Mouse (Mus musculus): ENCODE data around the gene Bbc3.
"Not testable (repeated sequence)": the region's sequence is repeated elsewhere in the genome, so short reads cannot be mapped to it uniquely, and the experiment has no call there.

The Bbc3 gene

GRCm38 (mm10) chr7:16294346-16294745 lies 13.8 kb upstream of the Bbc3 start:
- no peak for DNase-seq (ENCODE audit: low spot score in 2 of 2)

- peak; percentile 92 to 93 for DNase-seq (ENCODE audit: low spot score in 2 of 2)
These were observed 13.4 kb upstream of the Bbc3 start for GRCm38 (mm10) chr7:16294837-16295236.

- DNase-seq (ENCODE audit: low spot score in 2 of 2): peak; percentile 52 to 56
These were observed 12.8 kb upstream of the Bbc3 start for GRCm38 (mm10) chr7:16295321-16295900.

GRCm38 (mm10) chr7:16296146-16296545 lies 12.0 kb upstream of the Bbc3 start:
- DNase-seq (ENCODE audit: low spot score in 2 of 2): no peak

GRCm38 (mm10) chr7:16296766-16297390 lies 11.3 kb upstream of the Bbc3 start:
- DNase-seq (ENCODE audit: low spot score in 2 of 2): peak; percentile 56 to 62

- no peak for DNase-seq (ENCODE audit: low spot score in 2 of 2)
These were observed 10.6 kb upstream of the Bbc3 start for GRCm38 (mm10) chr7:16297616-16298015.

- DNase-seq (ENCODE audit: low spot score in 2 of 2): no peak
These were observed 9.3 kb upstream of the Bbc3 start for GRCm38 (mm10) chr7:16298927-16299326.

GRCm38 (mm10) chr7:16299419-16300035 lies 8.7 kb upstream of the Bbc3 start:
- peak; percentile 86 to 92 for DNase-seq (ENCODE audit: low spot score in 2 of 2)

- DNase-seq (ENCODE audit: low spot score in 2 of 2): not testable (repeated sequence)
These were observed 1.1 kb upstream of the Bbc3 start for GRCm38 (mm10) chr7:16307141-16307540.

GRCm38 (mm10) chr7:16308555-16309317 lies 543 bp downstream of the Bbc3 start:
- no peak for DNase-seq (ENCODE audit: low spot score in 2 of 2)

- DNase-seq (ENCODE audit: low spot score in 2 of 2): peak; percentile 65 to 69
These were observed 1.3 kb downstream of the Bbc3 start for GRCm38 (mm10) chr7:16309318-16310019.

- peak; percentile 71 for DNase-seq (ENCODE audit: low spot score in 2 of 2)
These were observed 1.9 kb downstream of the Bbc3 start for GRCm38 (mm10) chr7:16310020-16310520.

- DNase-seq (ENCODE audit: low spot score in 2 of 2): peak in 1 of 2 experiments; percentile 38
These were observed 2.6 kb downstream of the Bbc3 start for GRCm38 (mm10) chr7:16310521-16311452.

- peak in 1 of 2 experiments; percentile 14 for DNase-seq (ENCODE audit: low spot score in 2 of 2)
These were observed 3.3 kb downstream of the Bbc3 start for GRCm38 (mm10) chr7:16311453-16312004.

- DNase-seq (ENCODE audit: low spot score in 2 of 2): no peak
These were observed 3.9 kb downstream of the Bbc3 start for GRCm38 (mm10) chr7:16312011-16312671.

- peak in 1 of 2 experiments; percentile 11 for DNase-seq (ENCODE audit: low spot score in 2 of 2)
These were observed 4.6 kb downstream of the Bbc3 start for GRCm38 (mm10) chr7:16312672-16313311.

GRCm38 (mm10) chr7:16313481-16314220 lies 5.5 kb downstream of the Bbc3 start:
- DNase-seq (ENCODE audit: low spot score in 2 of 2): peak; percentile 60 to 72

- no peak for DNase-seq (ENCODE audit: low spot score in 2 of 2)
These were observed 6.1 kb downstream of the Bbc3 start for GRCm38 (mm10) chr7:16314221-16314775.
